ENCODE assay signal across 20 mouse cellular contexts in genomic region chr15:100029497-100029896, GRCm38 (mm10). TPM values are rescaled to one million over a fixed set of nuclear protein-coding genes. Genes with fewer than 3 reads are reported as not detected.
DNase-seq lines count a peak whose midpoint lies in the region; ATAC-seq lines count a peak whose summit lies in the region.
"Had no signal": no experiment of that assay in that cellular context is flagged by ENCODE, and none has a peak within 500 bp of the region (broad histone marks: within the 10 kb centered on the region; RNA-seq: fewer than 3 reads in every experiment).

No protein-coding gene starts in this region.

- 0 out of 2 replicates have a peak, but pooled peaks cover 5% of the 10 kb centered on the region for H3K4me1 ChIP-seq in lung, embryonic 16.5 days (replicated peaks; ENCODE audit: control insufficient read depth, insufficient read depth, low read length)
- H3K4me1 ChIP-seq in embryonic facial prominence, embryonic 15.5 days: 0 out of 2 replicates have a peak, but pooled peaks cover 3% of the 10 kb centered on the region
- peaks cover 5% of the 10 kb centered on the region; the same call in 1 of the 2 replicates for H3K4me1 ChIP-seq in heart, embryonic 10.5 days
- H3K4me1 ChIP-seq: embryonic facial prominence, embryonic 12.5 days; hindbrain, embryonic 12.5 days; kidney, embryonic 15.5 days had no signal

- WGBS in lung, embryonic 16.5 days: 41% methylated on average over 8 of the region's 8 CpGs
- WGBS in embryonic facial prominence, embryonic 15.5 days: 53% methylated on average over 8 of the region's 8 CpGs
- 81% methylated on average over 8 of the region's 8 CpGs for WGBS in heart, embryonic 10.5 days

- no peaks in the 10 kb centered on the region for H3K27me3 ChIP-seq in lung, embryonic 16.5 days (ENCODE audit: control insufficient read depth, insufficient read depth, low read depth, low read length)
- no peaks in the 10 kb centered on the region for H3K27me3 ChIP-seq in embryonic facial prominence, embryonic 15.5 days
- H3K27me3 ChIP-seq in heart, embryonic 10.5 days (ENCODE audit: insufficient read depth, poor library complexity, severe bottlenecking): no peaks in the 10 kb centered on the region
- H3K27me3 ChIP-seq: embryonic facial prominence, embryonic 12.5 days; hindbrain, embryonic 12.5 days; kidney, embryonic 15.5 days; Patski had no signal

- H3K9ac ChIP-seq in lung, embryonic 16.5 days (ENCODE audit: low read length): no peak overlapping the region
- no peak overlapping the region for H3K9ac ChIP-seq in embryonic facial prominence, embryonic 15.5 days
- H3K9ac ChIP-seq: embryonic facial prominence, embryonic 12.5 days; hindbrain, embryonic 12.5 days; kidney, embryonic 15.5 days; liver, postnatal 0 days had no signal

- H3K4me3 ChIP-seq in lung, embryonic 16.5 days (ENCODE audit: low read length): no peak overlapping the region
- H3K4me3 ChIP-seq in embryonic facial prominence, embryonic 15.5 days (replicated peaks): no peak overlapping the region
- H3K4me3 ChIP-seq in heart, embryonic 10.5 days: no peak overlapping the region
- H3K4me3 ChIP-seq: embryonic facial prominence, embryonic 12.5 days; heart, adult 2 months; hindbrain, embryonic 12.5 days; kidney, embryonic 15.5 days had no signal

- H3K9me3 ChIP-seq in lung, embryonic 16.5 days (ENCODE audit: control insufficient read depth, low read length): no peaks in the 10 kb centered on the region
- no peaks in the 10 kb centered on the region for H3K9me3 ChIP-seq in embryonic facial prominence, embryonic 15.5 days (replicated peaks)
- no peaks in the 10 kb centered on the region for H3K9me3 ChIP-seq in heart, embryonic 10.5 days
- H3K9me3 ChIP-seq: embryonic facial prominence, embryonic 12.5 days; hindbrain, embryonic 12.5 days had no signal

- H3K27ac ChIP-seq in lung, embryonic 16.5 days (ENCODE audit: low read length): peak overlapping the region; percentile 7; the same call in 1 of the 2 replicates
- 0 out of 2 replicates have a peak overlapping the region, but pooled peaks have one; percentile 1 for H3K27ac ChIP-seq in embryonic facial prominence, embryonic 15.5 days (replicated peaks)
- no peak overlapping the region for H3K27ac ChIP-seq in heart, embryonic 10.5 days
- H3K27ac ChIP-seq: embryonic facial prominence, embryonic 12.5 days; heart, adult 2 months; hindbrain, embryonic 12.5 days; kidney, embryonic 15.5 days had no signal

- no peak overlapping the region for H3K4me2 ChIP-seq in lung, embryonic 16.5 days (ENCODE audit: low read depth, low read length)
- no peak overlapping the region for H3K4me2 ChIP-seq in embryonic facial prominence, embryonic 15.5 days (replicated peaks)
- H3K4me2 ChIP-seq: embryonic facial prominence, embryonic 12.5 days; hindbrain, embryonic 12.5 days; kidney, embryonic 15.5 days had no signal

- ATAC-seq in lung, embryonic 16.5 days (ENCODE audit: low read depth): peak; percentile 72; the same call in 1 of the 2 replicates
- ATAC-seq in embryonic facial prominence, embryonic 15.5 days (ENCODE audit: insufficient number of reproducible peaks, low FRiP score, low TSS enrichment, low read depth): no peak
- ATAC-seq: activated CD4-positive, CD25-positive, alpha-beta regulatory T cell, adult 4 months; inflammation-experienced regulatory T-cells, adult 6 months; liver, postnatal 0 days; Patski had no signal

- no peaks in the 10 kb centered on the region for H3K36me3 ChIP-seq in lung, embryonic 16.5 days (ENCODE audit: control insufficient read depth, insufficient read depth, low read length)
- no peaks in the 10 kb centered on the region for H3K36me3 ChIP-seq in embryonic facial prominence, embryonic 15.5 days
- H3K36me3 ChIP-seq in heart, embryonic 10.5 days: no peaks in the 10 kb centered on the region
- H3K36me3 ChIP-seq: embryonic facial prominence, embryonic 12.5 days; hindbrain, embryonic 12.5 days; kidney, embryonic 15.5 days had no signal

- peak; percentile 30 to 61 for DNase-seq in frontal cortex, postnatal 36 days (ENCODE audit: low spot score in 2 of 2)
- DNase-seq in frontal cortex, postnatal 14 days (ENCODE audit: low spot score in 2 of 2): no peak
- no peak for DNase-seq in lung, postnatal 14 days
- DNase-seq in MN1 (ENCODE audit: low spot score): peak; percentile 20
- no peak for DNase-seq in heart, embryonic 10.5 days (ENCODE audit: low spot score)
- DNase-seq: adrenal gland, postnatal 14 days; cerebellum, adult 2 months; heart, adult 2 months; liver; liver, postnatal 0 days; right cerebral cortex, postnatal 14 days; thymus, postnatal 4 days had no signal

RNA-seq across cellular contexts. Expression of gene Dip2b, which starts 9.0 kb away (rescaled TPM):
- polyA plus RNA-seq in lung, embryonic 16.5 days (2015; fragmentation: Nextera tagmentation; extraction: Ambion mirVana): 9.6 and 10.4 TPM in 2 replicates
- polyA plus RNA-seq in embryonic facial prominence, embryonic 15.5 days (2015; fragmentation: Nextera tagmentation; extraction: Ambion mirVana): 11.2 and 11.5 TPM in 2 replicates
- 12.2 and 14.0 TPM in 2 replicates for polyA plus RNA-seq in heart, embryonic 10.5 days (2016; fragmentation: Nextera tagmentation; extraction: Ambion mirVana)

RNA-seq across cellular contexts. Expression of gene Larp4, which starts 59.6 kb away (rescaled TPM):
- 30.8 and 34.6 TPM in 2 replicates for polyA plus RNA-seq in lung, embryonic 16.5 days (2015; fragmentation: Nextera tagmentation; extraction: Ambion mirVana)
- polyA plus RNA-seq in embryonic facial prominence, embryonic 15.5 days (2015; fragmentation: Nextera tagmentation; extraction: Ambion mirVana): 25.0 and 25.1 TPM in 2 replicates
- polyA plus RNA-seq in heart, embryonic 10.5 days (2016; fragmentation: Nextera tagmentation; extraction: Ambion mirVana): 36.3 and 41.2 TPM in 2 replicates

Comparison
In these comparisons a context has a peak if more than half of its experiments do, and no peak if none do; other contexts are left out.
1. DNase-seq: peak in frontal cortex, postnatal 36 days (2 of 2) and MN1 (single experiment); none in frontal cortex, postnatal 14 days (0 of 2), lung, postnatal 14 days (single experiment) and heart, embryonic 10.5 days (single experiment).